Mouse (Mus musculus) bone marrow, adult 2 months (tissue): ENCODE measurements at regions not wholly inside any gene's neighbourhood (a gene's known extent, or its start where the extent isn't known, plus 50 kb on each side); places are given as distances from the start of the nearest gene placed in this dataset.

Source experiments
- CTCF ChIP-seq: fragments of 200-500 bp; IDR thresholded peaks from 2 replicates; pipeline ENCODE4 v1.5.1; 2011; ENCODE audit warnings: low read length, control low read depth; ENCODE audit not compliant: control insufficient read depth, insufficient read depth
- POLR2A ChIP-seq: fragments of 200-500 bp; IDR thresholded peaks from 2 replicates; pipeline ENCODE4 v1.6.1; 2011; ENCODE audit warnings: low read depth, mild to moderate bottlenecking, control low read depth, low read length, borderline replicate concordance; ENCODE audit not compliant: control insufficient read depth

DNA sequence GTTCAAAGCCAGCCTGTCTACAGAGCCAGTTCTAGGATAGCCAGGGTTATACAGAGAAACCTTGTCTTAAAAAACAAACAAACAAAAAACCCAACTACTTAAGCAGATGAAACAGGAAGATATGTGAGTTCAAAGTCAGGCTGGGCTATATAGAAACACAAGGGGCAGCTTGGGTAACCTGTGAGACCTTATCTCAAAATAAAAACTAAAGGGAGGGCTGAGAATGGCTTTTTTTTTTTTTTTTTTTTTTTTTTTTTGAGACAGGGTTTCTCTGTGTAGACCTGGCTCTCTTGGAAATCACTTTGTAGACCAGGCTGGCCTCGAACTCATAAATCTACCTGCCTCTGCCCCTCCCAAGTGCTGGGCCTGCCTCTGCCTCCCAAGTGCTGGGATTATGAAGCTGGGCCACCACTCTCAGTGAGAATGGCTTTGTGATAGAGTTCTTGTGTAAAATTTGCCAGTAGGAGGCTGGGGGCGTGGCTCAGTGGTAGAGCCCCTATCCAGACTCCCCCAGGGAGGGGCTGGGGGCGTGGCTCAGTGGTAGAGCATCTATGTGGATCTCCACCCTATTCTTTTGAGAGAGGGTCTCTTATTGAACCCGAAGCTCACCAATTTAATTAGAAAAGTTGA lies 59.0 kb upstream of the Cux1 start:
- no peak for TF ChIP-seq CTCF
- TF ChIP-seq POLR2A, result no peak
